Mouse (Mus musculus) heart, adult 2 months (tissue): Measurements from ENCODE around the gene Kcna1. TPM values are rescaled to one million over a fixed set of nuclear protein-coding genes. Genes with fewer than 3 reads are reported as not detected.

Source experiments
- DNase-seq, 2 experiments: peaks; one replicate each; pipeline ENCODE4 v3.0.0; 2021
- H3K27ac ChIP-seq: fragments of 200-600 bp; 2 replicates; pipeline ENCODE4 v1.8.1; 2022
- H3K27me3 ChIP-seq: fragments of 200-500 bp; 2 replicates; pipeline ENCODE4 v1.6.1; 2012; ENCODE audit warnings: mild to moderate bottlenecking, low read length, inconsistent platforms, mixed read lengths; ENCODE audit not compliant: control insufficient read depth, insufficient read depth
- H3K36me3 ChIP-seq: fragments of 200-500 bp; 2 replicates; pipeline ENCODE4 v1.6.1; 2012; ENCODE audit warnings: low read length, inconsistent platforms; ENCODE audit not compliant: control insufficient read depth, insufficient read depth
- H3K4me1 ChIP-seq: fragments of 200-500 bp; 2 replicates; pipeline ENCODE4 v1.6.1; 2011; ENCODE audit warnings: low read length; ENCODE audit not compliant: control insufficient read depth, insufficient read depth
- H3K4me3 ChIP-seq: fragments of 200-600 bp; 2 replicates; pipeline ENCODE4 v1.8.1; 2022
- H3K79me2 ChIP-seq: fragments of 200-500 bp; replicated peaks from 2 replicates; pipeline ENCODE4 v1.6.1; 2012; ENCODE audit warnings: mild to moderate bottlenecking, inconsistent platforms, low read length, moderate library complexity, mixed read lengths; ENCODE audit not compliant: control insufficient read depth, insufficient read depth
- H3K9ac ChIP-seq: fragments of 200-500 bp; 2 replicates; pipeline ENCODE4 v1.6.1; 2012; ENCODE audit warnings: low read depth, mild to moderate bottlenecking, control low read depth, inconsistent platforms, low read length, mixed read lengths
- CTCF ChIP-seq: fragments of 200-600 bp; IDR thresholded peaks from 2 replicates; pipeline ENCODE4 v1.8.1; 2022; ENCODE audit warnings: antibody characterized with exemption, mild to moderate bottlenecking, moderate library complexity
- EP300 ChIP-seq: fragments of 200-500 bp; IDR thresholded peaks from 2 replicates; pipeline ENCODE4 v1.6.1; 2011; ENCODE audit warnings: low read depth, low read length, control low read depth; ENCODE audit not compliant: insufficient read depth
- POLR2A ChIP-seq: fragments of 200-500 bp; IDR thresholded peaks from 2 replicates; pipeline ENCODE4 v1.6.1; 2011; ENCODE audit warnings: mild to moderate bottlenecking, low read depth, low read length, control low read depth; ENCODE audit not compliant: insufficient read depth
- WGBS: fragments of 180-500 bp; shearing (Covaris S2); methylation state at CpG from one replicate; pipeline ENCODE4 v1.1.7; 2018; 5-methylcytosine and 5-hydroxymethylcytosine counted together
- intact Hi-C: fragments of 180-260 bp; cut with DNase I; formaldehyde crosslinking; loops from one replicate; pipeline ENCODE4 v1.15.1; 2025
- long read RNA-seq: library from polyadenylated mRNA; stranded (forward); transcript quantifications from one replicate; pipeline ENCODE4 v2.0.0, GENCODE M21; 2021
- polyA plus RNA-seq: library from polyadenylated mRNA; depleted of rRNA; stranded (reverse); fragments of >200 nt; gene quantifications from 2 replicates; pipeline ENCODE4 v1.2.3, GENCODE M21; 2012; rRNA removed
- total RNA-seq, 2 experiments: library from RNA; stranded (reverse); gene quantifications; 2 replicates each; pipeline ENCODE4 v1.2.3; 2021

The Kcna1 gene
- total RNA-seq (1 to 10 TPM; 2.6 to 2.9 TPM), polyA plus RNA-seq (1.8 and 2.2 TPM in 2 replicates)
- long read RNA-seq, partial matches to known transcripts, result 0 of 1 reads
- long read RNA-seq, other reads (novel, unspliced or antisense), result 0 of 1 reads

GRCm38 (mm10) chr6:126646381-126646780, at the start of gene Kcna1:
Gene Kcna1, minus strand, starts transcription at chr6:126646384.
- Histone ChIP-seq H3K9ac (no peak within 1 kb of the TSS), H3K79me2 (no peaks in the 10 kb centered on the region), H3K4me3 (no peak within 1 kb of the TSS), H3K27me3 (peaks cover 22% of the 10 kb centered on the region), H3K4me1 (peaks cover 2% of the 10 kb centered on the region; the same call in 1 of the 2 replicates), H3K27ac (no peak within 1 kb of the TSS), H3K36me3 (no peaks in the 10 kb centered on the region)
- 29% methylated on average over 8 of the region's 8 CpGs for WGBS
- TF ChIP-seq EP300 (no peak), POLR2A (no peak), CTCF (no peak)
- intact Hi-C loops, result no loop called here
- no peak for DNase-seq

GRCm38 (mm10) chr6:126687120-126687519, 40.9 kb upstream of the Kcna1 start:
- intact Hi-C loops, result no loop called here
- H3K4me3 ChIP-seq, result no peak overlapping the region
- no peak overlapping the region for H3K27ac ChIP-seq
- H3K4me1 ChIP-seq, result no peaks in the 10 kb centered on the region
- no peak for DNase-seq
- WGBS, result 79% methylated on average over 4 of the region's 4 CpGs
- no peaks in the 10 kb centered on the region for H3K36me3 ChIP-seq
- TF ChIP-seq POLR2A, result no peak
- no peaks in the 10 kb centered on the region for H3K79me2 ChIP-seq
- no peaks in the 10 kb centered on the region for H3K27me3 ChIP-seq
- no peak overlapping the region for H3K9ac ChIP-seq

- Histone ChIP-seq H3K79me2 (no peaks in the 10 kb centered on the region), H3K9ac (no peak overlapping the region), H3K4me3 (no peak overlapping the region), H3K36me3 (no peaks in the 10 kb centered on the region), H3K27me3 (no peaks in the 10 kb centered on the region), H3K27ac (no peak overlapping the region), H3K4me1 (no peaks in the 10 kb centered on the region)
- DNase-seq, result no peak
- intact Hi-C loops, result no loop called here
- WGBS, result 51% methylated on average over 3 of the region's 3 CpGs
- TF ChIP-seq POLR2A, result no peak
Observed at GRCm38 (mm10) chr6:126685135-126685534, 39.0 kb upstream of the Kcna1 start.

GRCm38 (mm10) chr6:126678961-126679360, 32.8 kb upstream of the Kcna1 start:
- H3K4me3 ChIP-seq, result no peak overlapping the region
- TF ChIP-seq POLR2A (no peak), CTCF (peak; percentile 46)
- no peak overlapping the region for H3K27ac ChIP-seq
- intact Hi-C loops, result no loop called here
- WGBS, result 65% methylated on average over 7 of the region's 7 CpGs
- no peaks in the 10 kb centered on the region for H3K36me3 ChIP-seq
- H3K4me1 ChIP-seq, result no peaks in the 10 kb centered on the region
- 0 out of 2 replicates have a peak, but pooled peaks cover 1% of the 10 kb centered on the region for H3K27me3 ChIP-seq
- no peak for DNase-seq
- H3K79me2 ChIP-seq, result no peaks in the 10 kb centered on the region
- H3K9ac ChIP-seq, result no peak overlapping the region

GRCm38 (mm10) chr6:126667001-126667400, 20.8 kb upstream of the Kcna1 start:
- TF ChIP-seq EP300 (no peak), CTCF (no peak), POLR2A (no peak)
- no peak for DNase-seq
- no peak overlapping the region for H3K9ac ChIP-seq
- no peaks in the 10 kb centered on the region for H3K79me2 ChIP-seq
- H3K4me1 ChIP-seq, result no peaks in the 10 kb centered on the region; the same call in 1 of the 2 replicates
- no peaks in the 10 kb centered on the region for H3K27me3 ChIP-seq
- H3K36me3 ChIP-seq, result no peaks in the 10 kb centered on the region
- no peak overlapping the region for H3K4me3 ChIP-seq
- intact Hi-C loops, result no loop called here
- 61% methylated on average over 5 of the region's 5 CpGs for WGBS
- no peak overlapping the region for H3K27ac ChIP-seq

GRCm38 (mm10) chr6:126666091-126666490, 19.9 kb upstream of the Kcna1 start:
- intact Hi-C loops, result no loop called here
- no peak for DNase-seq
- H3K27ac ChIP-seq, result no peak overlapping the region
- H3K4me1 ChIP-seq, result no peaks in the 10 kb centered on the region; the same call in 1 of the 2 replicates
- no peak for TF ChIP-seq EP300
- no peak for TF ChIP-seq POLR2A
- no peak for TF ChIP-seq CTCF
- no peaks in the 10 kb centered on the region for H3K27me3 ChIP-seq
- no peaks in the 10 kb centered on the region for H3K36me3 ChIP-seq
- H3K4me3 ChIP-seq, result no peak overlapping the region
- H3K79me2 ChIP-seq, result no peaks in the 10 kb centered on the region
- no peak overlapping the region for H3K9ac ChIP-seq
- WGBS, result 53% methylated on average over 6 of the region's 6 CpGs
